Mouse (Mus musculus): ENCODE data around the gene Snrnp200.
"Not testable (repeated sequence)": the region's sequence is repeated elsewhere in the genome, so short reads cannot be mapped to it uniquely, and the experiment has no call there.

The Snrnp200 gene

GRCm38 (mm10) chr2:127252787-127253186 is 44.6 kb downstream of the Snrnp200 start:
- DNase-seq (ENCODE audit: extremely low read depth, low read depth) = no peak

DNA sequence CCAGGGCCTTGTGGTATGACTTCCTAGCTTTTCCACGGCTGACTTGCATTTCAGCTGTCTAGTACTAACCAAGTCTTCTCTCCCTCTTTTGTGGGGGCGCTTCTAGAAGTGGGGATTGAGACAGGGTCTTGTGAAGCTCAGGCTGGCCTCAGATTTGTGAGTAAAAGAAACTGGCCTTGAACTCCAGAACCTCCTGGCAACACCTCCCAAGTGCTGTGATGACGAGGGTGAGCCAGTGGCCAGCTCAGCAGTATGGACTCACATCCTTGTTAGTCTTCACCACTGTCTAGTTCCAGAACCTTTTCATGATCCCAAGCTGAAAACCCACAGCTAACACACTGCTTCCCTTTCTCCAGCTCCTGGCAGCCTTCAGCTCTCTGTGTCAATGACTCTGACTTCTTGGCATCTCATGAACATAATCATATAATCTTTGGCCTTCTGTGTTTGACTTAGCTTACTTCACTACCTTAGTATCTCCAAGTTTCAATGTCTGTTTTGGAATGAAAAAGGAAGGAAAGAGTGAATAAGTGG is 46.5 kb downstream of the Snrnp200 start:
- no peak for DNase-seq (ENCODE audit: extremely low read depth, low read depth)

DNA sequence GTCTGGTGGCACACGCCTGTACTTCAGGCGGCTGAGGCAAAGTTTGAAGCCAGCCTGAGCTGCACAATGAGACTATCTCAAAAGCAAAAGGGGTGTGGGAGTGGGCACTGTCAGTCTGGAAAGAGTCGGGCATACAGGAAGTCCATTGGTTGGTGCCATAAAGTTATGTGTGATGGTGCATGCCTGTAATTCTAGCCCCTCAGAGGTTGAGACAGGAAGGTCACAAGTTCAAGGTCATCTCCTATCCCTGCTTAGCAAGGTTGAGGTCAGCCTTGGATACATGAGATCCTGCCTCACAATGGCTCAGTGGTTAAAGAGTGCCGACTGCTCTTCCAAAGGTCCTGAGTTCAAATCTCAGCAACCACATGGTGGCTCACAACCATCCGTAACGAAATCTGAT is 47.1 kb downstream of the Snrnp200 start:
- DNase-seq (ENCODE audit: extremely low read depth, low read depth) = no peak

GRCm38 (mm10) chr2:127259340-127259739 is 51.2 kb downstream of the Snrnp200 start:
- DNase-seq (ENCODE audit: extremely low read depth, low read depth) = no peak

DNA sequence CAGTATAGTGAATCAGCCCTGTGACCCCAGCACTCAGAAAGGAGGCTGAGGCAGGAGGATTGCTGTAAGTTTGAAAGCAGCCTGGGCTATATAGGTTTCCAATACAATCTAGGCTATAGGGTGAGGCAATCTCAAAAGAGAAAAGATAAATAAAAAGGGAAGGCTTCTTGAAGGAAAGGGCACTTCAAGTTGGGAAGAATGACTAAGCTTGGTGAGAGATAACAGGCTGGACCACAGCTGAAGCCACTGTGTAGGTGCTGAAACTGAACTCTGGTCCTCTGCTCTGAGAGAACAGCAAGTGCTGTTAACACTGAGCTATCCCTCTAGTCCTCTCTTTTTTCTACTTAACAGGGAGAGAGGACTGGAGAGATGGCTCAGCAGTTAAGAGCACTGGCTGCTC is 54.3 kb downstream of the Snrnp200 start:
- no peak for DNase-seq (ENCODE audit: extremely low read depth, low read depth)

- no peak for DNase-seq (ENCODE audit: extremely low read depth, low read depth)
These were observed 59.7 kb downstream of the Snrnp200 start for GRCm38 (mm10) chr2:127267854-127268253.

DNA sequence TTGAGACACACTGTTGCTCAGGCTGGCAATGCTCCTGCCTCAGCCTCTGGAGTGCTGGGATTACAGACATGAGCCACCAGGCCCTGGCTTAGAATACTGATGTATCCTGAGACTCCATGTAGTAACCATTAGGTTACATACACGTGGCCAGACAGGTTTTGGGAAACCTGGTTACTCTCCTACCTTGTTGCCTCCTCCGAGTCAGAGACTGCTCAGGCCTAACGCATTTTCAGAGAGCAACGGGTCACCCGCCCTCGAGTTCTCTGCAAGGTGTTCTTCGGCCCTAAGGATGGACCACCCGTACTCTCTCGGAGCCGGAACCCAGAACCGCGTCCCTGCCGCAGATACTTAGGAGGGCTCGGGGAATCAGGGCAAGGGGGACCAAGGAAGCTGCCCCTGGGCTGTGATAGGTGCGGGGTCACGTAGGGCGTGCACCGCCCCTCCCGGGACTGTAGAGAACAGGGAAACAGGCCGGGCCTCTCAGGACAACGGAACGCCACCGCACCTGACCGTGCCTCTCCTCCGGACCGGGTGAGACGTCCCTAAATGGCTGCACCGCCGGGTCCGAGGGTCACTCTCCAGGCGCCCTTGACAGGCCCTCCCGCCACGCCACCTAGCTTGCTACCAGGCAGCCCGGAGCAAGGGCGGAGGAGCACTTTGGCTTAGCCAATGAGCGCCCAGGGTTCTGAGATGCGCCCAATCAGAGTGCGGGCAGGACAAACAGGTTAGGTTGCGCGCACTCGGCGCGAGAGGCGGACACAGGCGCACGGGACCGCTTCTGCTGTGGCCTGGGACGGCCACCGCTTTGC is 61.5 kb downstream of the Snrnp200 start, which contains the start of gene Stard7:
Gene Stard7, plus strand, starts transcription at position 728 of the 809 bp plus-strand sequence.
- DNase-seq (ENCODE audit: extremely low read depth, low read depth) = peak; percentile 93

- peak; percentile 64 for DNase-seq (ENCODE audit: extremely low read depth, low read depth)
These were observed 62.3 kb downstream of the Snrnp200 start for GRCm38 (mm10) chr2:127270300-127271041.

- DNase-seq (ENCODE audit: extremely low read depth, low read depth) = no peak
These were observed 62.9 kb downstream of the Snrnp200 start for GRCm38 (mm10) chr2:127271042-127271515.

GRCm38 (mm10) chr2:127272049-127272448 is 63.9 kb downstream of the Snrnp200 start:
- not testable (repeated sequence) for DNase-seq (ENCODE audit: extremely low read depth, low read depth)

- DNase-seq (ENCODE audit: extremely low read depth, low read depth) = no peak
These were observed 64.6 kb downstream of the Snrnp200 start for GRCm38 (mm10) chr2:127272806-127273205.

GRCm38 (mm10) chr2:127274590-127274989 is 66.4 kb downstream of the Snrnp200 start:
- no peak for DNase-seq (ENCODE audit: extremely low read depth, low read depth)

DNA sequence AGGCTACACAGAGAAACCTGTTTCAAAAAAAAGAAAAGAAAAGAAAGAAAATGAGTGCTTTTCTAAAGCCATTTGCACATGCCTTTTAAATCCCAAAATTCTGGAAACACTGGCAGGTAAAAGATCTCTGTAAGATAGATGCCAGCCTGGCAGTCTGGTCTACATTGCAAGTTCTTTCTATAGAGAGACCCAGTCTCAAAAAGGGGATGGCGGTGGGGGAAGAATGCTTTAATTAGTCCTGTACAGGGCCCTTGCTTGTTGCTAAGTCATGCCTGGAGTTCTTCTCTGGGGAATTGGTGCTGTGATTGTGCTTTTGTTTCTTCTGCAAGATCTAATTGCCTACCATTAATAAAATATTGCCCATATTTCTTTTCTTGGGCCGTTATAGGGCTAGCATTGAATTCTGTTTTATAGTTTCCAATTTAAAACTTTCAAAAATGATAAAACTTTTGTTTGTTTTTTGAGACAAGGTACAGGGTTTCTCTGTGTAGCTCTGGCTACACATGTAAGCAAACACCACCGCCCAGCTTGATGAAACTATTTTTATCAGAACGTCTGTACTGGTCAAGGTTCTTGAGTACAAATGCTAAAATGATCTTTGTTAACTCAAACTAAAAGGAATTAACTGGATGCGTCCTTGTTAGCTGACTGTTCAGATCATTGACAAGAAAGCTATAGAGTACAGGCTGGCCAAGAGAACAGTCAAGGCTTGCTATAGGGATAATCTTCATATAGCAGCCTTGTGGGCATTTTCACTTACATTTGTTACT is 67.5 kb downstream of the Snrnp200 start:
- no peak for DNase-seq (ENCODE audit: extremely low read depth, low read depth)

DNA sequence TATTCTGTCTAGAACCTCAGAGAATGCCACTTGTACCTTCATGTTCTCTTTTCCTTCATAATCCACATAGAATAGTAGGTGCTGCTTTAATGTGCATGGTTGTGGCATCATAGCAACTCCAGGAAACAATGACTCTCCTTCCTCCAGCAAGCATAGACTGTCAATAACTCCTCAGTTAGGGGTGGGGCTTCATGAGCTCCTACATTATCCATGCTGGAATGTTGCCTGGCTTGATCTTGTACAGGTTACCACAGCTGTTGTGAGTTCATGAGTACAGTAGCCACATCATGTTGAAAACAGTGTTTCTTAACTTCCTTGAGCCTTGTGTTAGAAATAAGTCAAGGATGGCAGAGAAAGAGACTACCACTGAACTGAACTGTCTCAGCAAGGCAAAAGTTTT is 70.0 kb downstream of the Snrnp200 start:
- DNase-seq (ENCODE audit: extremely low read depth, low read depth) = no peak
